Mouse (Mus musculus): ENCODE measurements around the gene Gnb1l.

Gnb1l gene

GRCm38 (mm10) chr16:18547891-18548290, 49.4 kb downstream of the Gnb1l start:
- DNase-seq (ENCODE audit: low spot score) = no peak

GRCm38 (mm10) chr16:18551604-18552003, 53.1 kb downstream of the Gnb1l start:
- DNase-seq (ENCODE audit: low spot score) = peak; percentile 85

- DNase-seq (ENCODE audit: low spot score) = peak; percentile 55
Observed at GRCm38 (mm10) chr16:18552106-18552710, 53.7 kb downstream of the Gnb1l start.

- DNase-seq (ENCODE audit: low spot score) = no peak
Observed at GRCm38 (mm10) chr16:18554721-18555120, 56.2 kb downstream of the Gnb1l start.

- DNase-seq (ENCODE audit: low spot score) = peak; percentile 81
Observed at GRCm38 (mm10) chr16:18555235-18555935, 56.9 kb downstream of the Gnb1l start.

- no peak for DNase-seq (ENCODE audit: low spot score)
Observed at GRCm38 (mm10) chr16:18556461-18556860, 57.9 kb downstream of the Gnb1l start.

- no peak for DNase-seq (ENCODE audit: low spot score)
Observed at GRCm38 (mm10) chr16:18564472-18564871, 66.0 kb downstream of the Gnb1l start.

GRCm38 (mm10) chr16:18568599-18568998, 70.1 kb downstream of the Gnb1l start:
- no peak for DNase-seq (ENCODE audit: low spot score)

GRCm38 (mm10) chr16:18574196-18574595, 75.7 kb downstream of the Gnb1l start:
- no peak for DNase-seq (ENCODE audit: low spot score)

GRCm38 (mm10) chr16:18577071-18577470, 78.6 kb downstream of the Gnb1l start:
- DNase-seq (ENCODE audit: low spot score) = no peak

GRCm38 (mm10) chr16:18577599-18578160, 79.2 kb downstream of the Gnb1l start:
- DNase-seq (ENCODE audit: low spot score) = peak; percentile 26

- peak; percentile 48 for DNase-seq (ENCODE audit: low spot score)
Observed at GRCm38 (mm10) chr16:18580389-18580788, 81.9 kb downstream of the Gnb1l start.

- DNase-seq (ENCODE audit: low spot score) = peak; percentile 30
Observed at GRCm38 (mm10) chr16:18581050-18581622, 82.6 kb downstream of the Gnb1l start.

- peak; percentile 53 for DNase-seq (ENCODE audit: low spot score)
Observed at GRCm38 (mm10) chr16:18581623-18582205, 83.2 kb downstream of the Gnb1l start.

GRCm38 (mm10) chr16:18582426-18583148, 84.1 kb downstream of the Gnb1l start:
- DNase-seq (ENCODE audit: low spot score) = peak; percentile 40

GRCm38 (mm10) chr16:18583169-18583568, 84.7 kb downstream of the Gnb1l start:
- no peak for DNase-seq (ENCODE audit: low spot score)

- no peak for DNase-seq (ENCODE audit: low spot score)
Observed at GRCm38 (mm10) chr16:18583673-18584357, 85.3 kb downstream of the Gnb1l start.

- DNase-seq (ENCODE audit: low spot score) = peak; percentile 38
Observed at GRCm38 (mm10) chr16:18584901-18585510, 86.5 kb downstream of the Gnb1l start.

- DNase-seq (ENCODE audit: low spot score) = peak; percentile 64
Observed at GRCm38 (mm10) chr16:18585676-18586075, 87.2 kb downstream of the Gnb1l start.

- peak; percentile 40 for DNase-seq (ENCODE audit: low spot score)
Observed at GRCm38 (mm10) chr16:18586076-18586905, 87.8 kb downstream of the Gnb1l start.
